Mouse (Mus musculus) C2C12 (cell line): ENCODE data around the gene Ube3a.

Experiments used
- CEBPB ChIP-seq: IDR thresholded peaks from one replicate; pipeline ENCODE4 v1.6.1; 2011; ENCODE audit warnings: low read depth, mild to moderate bottlenecking, control low read depth, moderate library complexity
- CTCF ChIP-seq: IDR thresholded peaks from one replicate; pipeline ENCODE4 v1.5.1; 2011; ENCODE audit not compliant: control insufficient read depth, insufficient read depth, insufficient read length
- FOSL1 ChIP-seq: IDR thresholded peaks from one replicate; pipeline ENCODE4 v1.8.0; 2011; ENCODE audit warnings: mild to moderate bottlenecking, low read length; ENCODE audit not compliant: poor library complexity, insufficient read depth, severe bottlenecking
- MAX ChIP-seq: IDR thresholded peaks from one replicate; pipeline ENCODE4 v1.6.1; 2011; ENCODE audit warnings: mild to moderate bottlenecking, control low read depth
- MYOD1 ChIP-seq: IDR thresholded peaks from one replicate; pipeline ENCODE4 v1.6.1; 2011; ENCODE audit warnings: low read depth; ENCODE audit not compliant: control insufficient read depth, insufficient read length
- MYOG ChIP-seq: IDR thresholded peaks from one replicate; pipeline ENCODE4 v1.6.1; 2011; ENCODE audit not compliant: control insufficient read depth, insufficient read length; ENCODE audit errors: extremely low read depth
- USF1 ChIP-seq: IDR thresholded peaks from one replicate; pipeline ENCODE4 v1.6.1; 2011; ENCODE audit warnings: low read depth, mild to moderate bottlenecking, control low read depth, moderate library complexity

GRCm38 (mm10) chr7:59245541-59245940 lies 17.0 kb downstream of the Ube3a start:
- TF ChIP-seq MAX = no peak
- no peak for TF ChIP-seq CTCF
- TF ChIP-seq CEBPB = no peak
- TF ChIP-seq MYOG = no peak
- TF ChIP-seq USF1 = no peak
- no peak for TF ChIP-seq MYOD1
- TF ChIP-seq FOSL1 = no peak
